Mouse (Mus musculus) kidney, embryonic 15.5 days (tissue): ENCODE measurements around the gene Lrp2. TPM values are rescaled to one million over a fixed set of nuclear protein-coding genes. Genes with fewer than 3 reads are reported as not detected.

Experiments
- ATAC-seq: fragments of 200-750 bp; cut with Nextera tagmentation; replicated peaks from 2 replicates; pipeline ENCODE4 v1.8.0; 2017; ENCODE audit warnings: moderate TSS enrichment; ENCODE audit not compliant: low FRiP score
- H3K27ac ChIP-seq: fragments of 300-500 bp; sonication (generic); 2 replicates; pipeline ENCODE4 v1.5.1; 2015; ENCODE audit warnings: mild to moderate bottlenecking, inconsistent platforms
- H3K27me3 ChIP-seq: fragments of 300-500 bp; sonication (generic); 2 replicates; pipeline ENCODE4 v1.6.1; 2015; ENCODE audit warnings: inconsistent platforms
- H3K36me3 ChIP-seq: fragments of 300-500 bp; sonication (generic); 2 replicates; pipeline ENCODE4 v1.6.1; 2015; ENCODE audit warnings: inconsistent platforms
- H3K4me1 ChIP-seq: fragments of 300-500 bp; sonication (generic); 2 replicates; pipeline ENCODE4 v1.6.1; 2015; ENCODE audit warnings: inconsistent platforms
- H3K4me2 ChIP-seq: fragments of 300-500 bp; sonication (generic); 2 replicates; pipeline ENCODE4 v1.6.1; 2015; ENCODE audit warnings: moderate library complexity, mild to moderate bottlenecking, inconsistent platforms
- H3K4me3 ChIP-seq: fragments of 300-500 bp; sonication (generic); replicated peaks from 2 replicates; pipeline ENCODE4 v1.5.1; 2015; ENCODE audit warnings: mild to moderate bottlenecking, inconsistent platforms
- H3K9ac ChIP-seq: fragments of 300-500 bp; sonication (generic); 2 replicates; pipeline ENCODE4 v1.6.1; 2015; ENCODE audit warnings: mild to moderate bottlenecking, inconsistent platforms
- H3K9me3 ChIP-seq: fragments of 300-500 bp; sonication (generic); replicated peaks from 2 replicates; pipeline ENCODE4 v1.6.1; 2016; ENCODE audit warnings: inconsistent platforms
- WGBS: fragments of 180-500 bp; shearing (Covaris S2); methylation state at CpG from one replicate; pipeline ENCODE4 v1.1.7; 2015; ENCODE audit warnings: mixed read lengths; 5-methylcytosine and 5-hydroxymethylcytosine counted together
- polyA plus RNA-seq: library from polyadenylated mRNA; unstranded; fragments of >200 nt; fragmentation: Nextera tagmentation; extraction: Ambion mirVana; gene quantifications from 2 replicates; pipeline ENCODE4 v1.2.1, GENCODE M21; 2015

Gene Lrp2
- polyA plus RNA-seq, result 14.6 and 15.0 TPM in 2 replicates

GRCm38 (mm10) chr2:69585886-69586398 lies at the start of gene Lrp2:
Gene Lrp2, minus strand, starts transcription at chr2:69586065.
- peak within 1 kb of the TSS; percentile 63 for H3K27ac ChIP-seq
- H3K4me1 ChIP-seq, result peaks cover 39% of the 10 kb centered on the region
- H3K4me3 ChIP-seq, result peak within 1 kb of the TSS; percentile 72
- no peaks in the 10 kb centered on the region for H3K9me3 ChIP-seq
- H3K4me2 ChIP-seq, result peak within 1 kb of the TSS; percentile 99
- no peaks in the 10 kb centered on the region for H3K36me3 ChIP-seq
- peaks cover 74% of the 10 kb centered on the region for H3K27me3 ChIP-seq
- WGBS, result under 1% methylated on average over 45 of the region's 45 CpGs
- peak within 1 kb of the TSS; percentile 61 for H3K9ac ChIP-seq
- peak; percentile 92 for ATAC-seq

- H3K4me1 ChIP-seq, result peaks cover 12% of the 10 kb centered on the region; the same call in 1 of the 2 replicates
- H3K9me3 ChIP-seq, result no peaks in the 10 kb centered on the region
- 8% methylated on average over 11 of the region's 11 CpGs for WGBS
- H3K27ac ChIP-seq, result no peak overlapping the region
- 0 out of 2 replicates have a peak overlapping the region, but pooled peaks have one; percentile 2 for H3K9ac ChIP-seq
- no peak for ATAC-seq
- H3K4me2 ChIP-seq, result peak overlapping the region; percentile 53
- peak overlapping the region; percentile 43 for H3K4me3 ChIP-seq
- H3K27me3 ChIP-seq, result 0 out of 2 replicates have a peak, but pooled peaks cover 2% of the 10 kb centered on the region
- no peaks in the 10 kb centered on the region for H3K36me3 ChIP-seq
Measured at GRCm38 (mm10) chr2:69635064-69635701, 49.3 kb upstream of the Lrp2 start.

DNA sequence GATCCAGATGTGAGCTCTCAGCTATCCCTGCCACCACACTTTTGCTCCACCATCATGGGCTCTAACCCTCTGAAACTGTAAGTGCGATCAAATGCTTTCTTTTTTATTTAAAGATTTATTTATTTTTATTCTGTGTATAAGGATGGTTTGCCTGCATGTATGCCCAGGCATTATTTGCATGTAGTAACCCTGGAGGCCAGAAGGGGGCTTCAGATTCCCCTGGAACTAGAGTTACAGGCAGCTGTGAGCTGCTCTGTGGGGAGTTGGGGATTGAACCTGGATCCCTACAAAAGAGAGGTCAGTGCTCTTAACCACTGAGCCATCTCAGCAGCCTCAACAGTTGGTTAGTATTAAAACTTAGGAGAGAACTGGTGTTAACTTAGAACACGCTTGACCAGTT lies 45.6 kb upstream of the Lrp2 start:
- Histone ChIP-seq H3K4me1 (peaks cover 22% of the 10 kb centered on the region), H3K36me3 (no peaks in the 10 kb centered on the region), H3K9ac (no peak overlapping the region), H3K9me3 (no peaks in the 10 kb centered on the region), H3K27me3 (0 out of 2 replicates have a peak, but pooled peaks cover 2% of the 10 kb centered on the region), H3K4me2 (no peak overlapping the region), H3K4me3 (no peak overlapping the region), H3K27ac (0 out of 2 replicates have a peak overlapping the region, but pooled peaks have one; percentile 52)
- WGBS, result 89% methylated on average over 2 of the region's 2 CpGs
- no peak for ATAC-seq

DNA sequence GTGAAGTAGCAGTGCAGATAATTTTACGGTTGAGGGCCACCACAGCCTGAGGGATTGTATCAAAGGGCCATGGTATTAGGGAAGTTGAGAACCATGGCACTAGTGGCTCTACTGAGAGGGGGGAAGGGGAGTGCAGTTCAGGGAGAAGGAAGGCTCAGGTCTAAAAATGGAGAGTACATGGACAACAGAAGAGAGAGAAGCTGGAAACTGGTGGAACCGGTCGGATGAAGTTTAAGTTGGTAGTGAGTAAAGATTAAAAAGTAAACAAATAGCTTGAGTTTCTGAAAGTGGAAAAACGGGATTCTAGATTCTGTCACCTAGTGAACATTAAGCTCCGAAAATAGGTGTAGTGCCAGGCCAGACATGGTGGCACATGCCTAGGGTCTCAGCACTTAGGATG lies 44.9 kb upstream of the Lrp2 start:
- no peak overlapping the region for H3K4me2 ChIP-seq
- no peaks in the 10 kb centered on the region for H3K9me3 ChIP-seq
- ATAC-seq, result no peak; the same call in 1 of the 2 replicates
- peak overlapping the region; percentile 52; the same call in 1 of the 2 replicates for H3K27ac ChIP-seq
- 0 out of 2 replicates have a peak, but pooled peaks cover 2% of the 10 kb centered on the region for H3K27me3 ChIP-seq
- H3K36me3 ChIP-seq, result no peaks in the 10 kb centered on the region
- WGBS, result 87% methylated on average over 5 of the region's 5 CpGs
- H3K9ac ChIP-seq, result no peak overlapping the region
- no peak overlapping the region for H3K4me3 ChIP-seq
- H3K4me1 ChIP-seq, result peaks cover 22% of the 10 kb centered on the region

DNA sequence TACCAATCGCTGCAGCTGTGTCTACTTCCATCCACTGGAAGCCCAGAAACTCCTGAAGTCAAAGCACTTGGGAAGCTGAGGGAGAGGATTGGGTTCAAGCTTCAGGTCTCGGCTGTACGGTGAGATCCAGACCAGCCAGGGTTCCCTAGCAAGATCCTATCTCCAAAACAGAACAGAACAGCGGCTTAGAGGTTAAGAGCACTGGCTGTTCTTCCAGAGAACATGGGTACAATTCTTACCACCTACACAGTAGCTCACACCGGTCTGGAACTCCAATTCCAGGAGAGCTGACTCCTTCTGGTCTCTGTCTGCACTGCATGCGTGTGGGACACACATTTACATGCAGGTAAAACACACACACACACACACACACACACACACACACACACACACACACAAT lies 44.0 kb upstream of the Lrp2 start:
- peaks cover 19% of the 10 kb centered on the region for H3K4me1 ChIP-seq
- H3K27ac ChIP-seq, result peak overlapping the region; percentile 41; the same call in 1 of the 2 replicates
- no peak overlapping the region for H3K9ac ChIP-seq
- H3K4me3 ChIP-seq, result no peak overlapping the region
- peak overlapping the region; percentile 48 for H3K4me2 ChIP-seq
- 0 out of 2 replicates have a peak, but pooled peaks cover 2% of the 10 kb centered on the region for H3K27me3 ChIP-seq
- ATAC-seq, result no peak
- 75% methylated on average over 6 of the region's 6 CpGs for WGBS
- H3K9me3 ChIP-seq, result no peaks in the 10 kb centered on the region
- no peaks in the 10 kb centered on the region for H3K36me3 ChIP-seq

- Histone ChIP-seq H3K4me2 (peak overlapping the region; percentile 48), H3K4me3 (peak overlapping the region; percentile 17), H3K27me3 (0 out of 2 replicates have a peak, but pooled peaks cover 2% of the 10 kb centered on the region), H3K9me3 (no peaks in the 10 kb centered on the region), H3K36me3 (no peaks in the 10 kb centered on the region), H3K27ac (peak overlapping the region; percentile 41), H3K4me1 (peaks cover 19% of the 10 kb centered on the region), H3K9ac (no peak overlapping the region)
- WGBS, result 31% methylated on average over 17 of the region's 17 CpGs
- peak; percentile 88 for ATAC-seq
Measured at GRCm38 (mm10) chr2:69629215-69629614, 43.4 kb upstream of the Lrp2 start.

DNA sequence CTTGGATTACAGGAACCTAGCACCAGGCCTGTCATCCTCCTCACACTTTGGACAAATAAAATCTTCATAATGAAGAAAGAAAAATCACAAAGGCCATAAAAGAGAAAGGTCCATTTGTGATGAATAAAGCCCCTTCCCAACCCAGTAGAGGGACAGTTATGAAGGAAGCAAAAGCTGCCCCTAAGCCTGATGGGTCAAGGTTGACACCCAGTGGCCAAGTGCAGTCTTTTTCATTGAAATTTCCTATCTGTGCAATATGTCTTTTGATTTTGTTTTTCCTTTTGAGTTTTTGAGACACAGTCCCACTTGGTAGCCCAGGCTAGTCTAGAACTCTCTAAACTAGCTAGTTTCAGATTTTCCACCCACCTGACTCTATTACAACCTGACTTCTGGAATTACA lies 33.4 kb upstream of the Lrp2 start:
- Histone ChIP-seq H3K9me3 (no peaks in the 10 kb centered on the region), H3K27ac (no peak overlapping the region), H3K36me3 (no peaks in the 10 kb centered on the region), H3K4me3 (no peak overlapping the region), H3K4me2 (no peak overlapping the region), H3K4me1 (no peaks in the 10 kb centered on the region), H3K9ac (no peak overlapping the region), H3K27me3 (no peaks in the 10 kb centered on the region)
- no peak for ATAC-seq

GRCm38 (mm10) chr2:69618336-69618735 lies 32.5 kb upstream of the Lrp2 start:
- H3K4me2 ChIP-seq, result no peak overlapping the region
- H3K4me3 ChIP-seq, result no peak overlapping the region
- H3K27me3 ChIP-seq, result no peaks in the 10 kb centered on the region
- no peaks in the 10 kb centered on the region for H3K36me3 ChIP-seq
- H3K4me1 ChIP-seq, result no peaks in the 10 kb centered on the region
- no peak overlapping the region for H3K27ac ChIP-seq
- no peaks in the 10 kb centered on the region for H3K9me3 ChIP-seq
- 0 out of 2 replicates have a peak, but pooled peaks have one; percentile 38 for ATAC-seq
- H3K9ac ChIP-seq, result no peak overlapping the region

GRCm38 (mm10) chr2:69613237-69613636 lies 27.4 kb upstream of the Lrp2 start:
- Histone ChIP-seq H3K9ac (no peak overlapping the region), H3K4me2 (no peak overlapping the region), H3K9me3 (no peaks in the 10 kb centered on the region), H3K36me3 (no peaks in the 10 kb centered on the region), H3K27ac (peak overlapping the region; percentile 54; the same call in 1 of the 2 replicates), H3K4me3 (no peak overlapping the region), H3K27me3 (no peaks in the 10 kb centered on the region), H3K4me1 (peaks cover 12% of the 10 kb centered on the region)
- WGBS, result 67% methylated on average over 4 of the region's 4 CpGs
- no peak for ATAC-seq

DNA sequence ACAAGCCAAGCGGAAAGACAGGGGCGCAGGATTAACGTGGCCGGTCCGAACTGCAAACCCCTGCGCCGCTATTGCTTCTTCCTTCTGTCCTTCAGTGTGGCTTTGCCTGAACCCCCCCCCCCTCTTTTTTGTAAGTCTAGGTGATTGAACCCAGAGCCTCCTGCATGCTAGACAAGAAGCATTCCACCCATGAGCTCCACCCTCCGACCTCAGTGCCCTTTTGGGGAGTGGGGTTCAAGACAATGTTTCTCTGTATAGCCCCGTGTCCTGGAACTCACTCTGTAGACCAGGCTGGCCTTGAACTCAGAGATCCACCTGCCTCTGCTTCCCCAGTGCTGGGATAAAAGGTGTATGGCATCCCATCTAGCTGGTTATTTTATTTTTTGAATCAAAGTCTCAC lies 26.9 kb upstream of the Lrp2 start:
- Histone ChIP-seq H3K4me1 (peaks cover 12% of the 10 kb centered on the region), H3K9ac (no peak overlapping the region), H3K9me3 (no peaks in the 10 kb centered on the region), H3K4me3 (no peak overlapping the region), H3K36me3 (no peaks in the 10 kb centered on the region), H3K27me3 (no peaks in the 10 kb centered on the region), H3K4me2 (peak overlapping the region; percentile 28; the same call in 1 of the 2 replicates), H3K27ac (peak overlapping the region; percentile 54)
- no peak for ATAC-seq
- 45% methylated on average over 9 of the region's 9 CpGs for WGBS

GRCm38 (mm10) chr2:69612237-69612636 lies 26.4 kb upstream of the Lrp2 start:
- Histone ChIP-seq H3K4me1 (peaks cover 12% of the 10 kb centered on the region), H3K4me3 (no peak overlapping the region), H3K9me3 (no peaks in the 10 kb centered on the region), H3K27ac (peak overlapping the region; percentile 54), H3K9ac (no peak overlapping the region), H3K4me2 (peak overlapping the region; percentile 28; the same call in 1 of the 2 replicates), H3K36me3 (no peaks in the 10 kb centered on the region), H3K27me3 (no peaks in the 10 kb centered on the region)
- ATAC-seq, result peak; percentile 85
- 7% methylated on average over 10 of the region's 10 CpGs for WGBS

- no peaks in the 10 kb centered on the region for H3K36me3 ChIP-seq
- WGBS, result 84% methylated on average over 3 of the region's 3 CpGs
- H3K27ac ChIP-seq, result no peak overlapping the region
- H3K9ac ChIP-seq, result no peak overlapping the region
- no peaks in the 10 kb centered on the region for H3K4me1 ChIP-seq
- no peak for ATAC-seq
- H3K9me3 ChIP-seq, result no peaks in the 10 kb centered on the region
- no peak overlapping the region for H3K4me3 ChIP-seq
- H3K4me2 ChIP-seq, result no peak overlapping the region
- no peaks in the 10 kb centered on the region for H3K27me3 ChIP-seq
Measured at GRCm38 (mm10) chr2:69606621-69607020, 20.8 kb upstream of the Lrp2 start.
